Mouse (Mus musculus): ENCODE measurements at regions not wholly inside any gene's neighbourhood (a gene's known extent, or its start where the extent isn't known, plus 50 kb on each side); places are given as distances from the start of the nearest gene placed in this dataset.

DNA sequence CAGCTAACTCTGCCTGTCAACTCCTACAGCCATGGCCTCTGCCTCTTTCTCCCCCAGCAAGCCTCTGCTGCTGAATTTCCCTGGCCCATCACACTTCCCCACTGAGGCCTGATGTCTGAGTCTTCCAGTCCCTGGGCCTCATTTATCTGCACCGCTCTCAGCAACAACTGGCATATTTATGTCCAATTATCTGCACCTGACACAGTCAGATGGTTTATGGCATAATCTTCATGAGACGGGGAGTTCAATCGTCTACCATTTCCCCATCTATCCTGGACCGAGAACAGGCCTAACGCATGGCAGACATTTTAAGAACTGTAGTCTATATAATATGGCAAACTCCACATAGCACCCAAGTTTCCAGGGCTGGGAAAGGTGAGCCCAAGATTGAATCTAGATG lies 1512.8 kb upstream of the Gm6569 start:
- no peak for ATAC-seq (ENCODE audit: low TSS enrichment)

- ATAC-seq (ENCODE audit: low TSS enrichment): no peak
These were observed 1512.2 kb upstream of the Gm6569 start for GRCm38 (mm10) chr15:72322127-72322526.

- no peak for ATAC-seq (ENCODE audit: low TSS enrichment)
These were observed 1511.2 kb upstream of the Gm6569 start for GRCm38 (mm10) chr15:72323158-72323557.

- ATAC-seq (ENCODE audit: low TSS enrichment): no peak
These were observed 1503.1 kb upstream of the Gm6569 start for GRCm38 (mm10) chr15:72331262-72331661.

GRCm38 (mm10) chr15:72334497-72334896 lies 1499.9 kb upstream of the Gm6569 start:
- ATAC-seq (ENCODE audit: low TSS enrichment): peak; percentile 69

DNA sequence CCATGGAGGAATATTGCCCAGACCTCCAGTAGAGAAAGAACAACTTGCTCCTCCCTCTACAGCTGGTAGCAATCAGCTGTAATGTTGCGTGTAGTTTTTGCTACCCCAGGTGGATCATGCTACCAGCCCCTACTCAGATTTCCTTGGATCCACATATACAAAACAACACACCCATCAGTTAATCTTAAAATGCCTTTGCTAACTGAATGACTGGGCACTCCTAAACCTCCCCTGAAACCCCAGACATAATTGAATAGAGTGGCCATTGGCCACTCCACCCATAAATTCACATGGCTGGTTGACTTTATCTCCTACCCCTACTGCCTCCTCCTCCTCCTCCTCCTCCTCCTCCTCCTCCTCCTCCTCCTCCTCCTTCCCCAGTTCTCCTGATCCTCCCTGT lies 1494.7 kb upstream of the Gm6569 start:
- ATAC-seq (ENCODE audit: low TSS enrichment): no peak

DNA sequence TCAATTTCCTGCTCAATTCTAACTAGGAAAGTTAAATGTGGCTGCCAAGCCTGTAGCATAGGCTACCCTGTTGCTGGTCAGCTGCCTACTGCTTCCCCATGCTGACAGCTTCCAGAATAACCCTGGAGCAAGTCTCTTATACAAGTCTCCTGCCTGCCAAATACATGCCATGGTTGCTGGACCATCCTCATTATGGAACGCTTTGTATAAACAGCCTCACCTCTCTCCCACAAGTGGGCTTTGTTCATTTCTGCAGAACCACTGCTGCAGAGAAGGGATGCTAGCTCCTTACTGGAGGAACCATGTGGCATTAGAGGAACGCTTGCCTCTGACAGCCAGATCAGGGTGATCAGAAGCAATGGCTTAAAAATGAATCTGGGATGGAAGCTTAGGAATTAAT lies 1492.4 kb upstream of the Gm6569 start:
- peak; percentile 16; the same call in 1 of the 2 replicates for ATAC-seq (ENCODE audit: low TSS enrichment)

- ATAC-seq (ENCODE audit: low TSS enrichment): peak; percentile 65
These were observed 1491.9 kb upstream of the Gm6569 start for GRCm38 (mm10) chr15:72342504-72342903.

DNA sequence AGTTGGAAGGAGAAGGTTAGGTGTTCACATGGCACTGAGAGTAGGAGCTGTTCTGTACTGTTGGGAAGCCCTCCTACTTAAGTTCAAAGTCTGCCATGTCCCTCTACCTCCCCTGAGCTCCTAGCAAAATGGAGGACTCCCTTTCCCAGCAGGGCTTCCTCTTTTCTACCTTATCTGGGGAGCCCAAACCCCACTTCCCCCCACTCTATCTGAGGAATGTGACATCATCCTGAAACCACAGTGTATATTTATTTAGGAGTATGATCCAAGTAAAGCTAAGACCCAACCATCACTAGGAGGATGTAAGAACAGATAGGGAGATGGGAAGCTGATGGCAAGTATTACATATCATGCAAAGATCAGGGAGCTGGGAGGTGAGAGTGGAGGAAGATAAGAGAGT lies 1490.6 kb upstream of the Gm6569 start:
- ATAC-seq (ENCODE audit: low TSS enrichment): no peak

DNA sequence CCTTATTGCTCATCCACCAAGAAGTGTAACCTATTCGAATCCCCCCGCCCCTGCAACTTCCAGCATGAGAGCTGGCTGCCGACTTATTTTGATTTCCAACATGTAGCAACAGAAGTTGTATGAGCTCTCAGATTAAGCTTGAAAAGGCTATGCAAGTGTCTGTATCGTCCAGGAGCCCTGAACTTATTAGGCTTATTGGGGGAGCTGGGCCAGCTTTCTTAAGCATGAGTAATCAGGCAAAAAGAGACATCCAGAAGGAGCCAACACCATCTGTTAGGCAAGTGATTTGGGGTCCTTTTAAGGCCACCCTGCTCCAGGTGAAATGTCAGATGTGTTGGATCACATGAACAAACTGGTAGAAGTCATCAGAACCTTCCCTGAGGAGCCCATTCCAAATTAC lies 1481.0 kb upstream of the Gm6569 start:
- no peak for ATAC-seq (ENCODE audit: low TSS enrichment)

DNA sequence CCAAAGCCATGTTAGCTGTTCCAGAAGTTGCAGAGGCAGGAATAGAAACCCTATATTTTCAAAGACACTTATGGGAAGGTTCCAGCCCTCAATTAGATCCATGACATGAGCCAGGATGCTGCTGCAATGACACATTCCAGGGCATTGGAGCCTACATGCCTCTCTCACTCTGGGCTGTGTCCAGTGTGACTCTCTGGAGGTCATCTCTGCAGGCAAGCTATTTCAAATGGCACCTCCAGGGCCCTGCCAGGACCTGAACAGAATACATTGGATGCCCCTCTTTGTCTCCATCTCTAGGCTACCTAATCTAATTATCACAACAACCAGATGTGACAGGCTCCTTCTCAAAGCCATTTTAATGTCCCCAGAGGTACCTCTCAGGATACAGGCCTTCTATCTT lies 1478.7 kb upstream of the Gm6569 start:
- no peak for ATAC-seq (ENCODE audit: low TSS enrichment)

DNA sequence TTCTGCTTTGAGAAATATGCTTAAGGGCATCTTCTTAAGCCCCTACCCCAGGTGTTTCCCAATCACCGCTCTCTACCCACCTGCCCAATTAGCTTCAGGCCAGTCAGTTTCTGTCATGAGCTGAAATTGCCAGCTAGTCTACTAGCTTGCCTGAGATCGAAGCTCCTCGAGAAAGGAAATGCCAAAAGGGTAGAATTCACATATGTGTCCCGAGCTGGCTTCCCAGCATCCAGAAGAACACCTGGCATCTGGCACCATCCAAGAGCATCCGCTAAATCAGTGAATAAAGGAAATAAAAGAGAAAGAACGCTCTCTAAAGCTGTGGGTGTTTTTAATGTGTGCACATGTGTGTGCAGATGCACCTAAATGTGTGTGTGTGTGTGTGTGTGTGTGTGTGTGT lies 1474.7 kb upstream of the Gm6569 start:
- peak; percentile 7; the same call in 1 of the 2 replicates for ATAC-seq (ENCODE audit: low TSS enrichment)

DNA sequence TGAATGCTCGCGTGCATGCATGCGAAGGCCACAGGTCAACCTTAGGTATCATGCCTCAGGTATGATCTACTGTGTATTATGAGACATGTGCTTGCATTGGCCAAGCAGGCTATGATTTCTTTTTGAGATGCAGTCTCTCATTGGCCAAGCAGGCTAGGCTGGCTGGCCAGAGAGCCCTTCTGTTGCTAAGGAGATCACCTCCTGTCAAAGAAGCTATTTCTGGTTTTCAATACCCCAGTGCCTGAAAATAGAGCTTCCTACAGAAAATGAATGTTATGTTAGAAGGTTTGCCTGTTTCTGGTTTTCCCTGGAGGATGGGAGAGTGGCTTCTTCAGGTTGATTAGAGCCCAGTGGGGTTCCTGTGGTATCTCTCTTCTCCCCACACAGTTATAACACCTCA lies 1474.3 kb upstream of the Gm6569 start:
- ATAC-seq (ENCODE audit: low TSS enrichment): peak; percentile 91

GRCm38 (mm10) chr15:72360463-72361030 lies 1473.8 kb upstream of the Gm6569 start:
- ATAC-seq (ENCODE audit: low TSS enrichment): peak; percentile 34

GRCm38 (mm10) chr15:72373041-72373440 lies 1461.3 kb upstream of the Gm6569 start:
- no peak for ATAC-seq (ENCODE audit: low TSS enrichment)

GRCm38 (mm10) chr15:72377201-72377600 lies 1457.2 kb upstream of the Gm6569 start:
- ATAC-seq (ENCODE audit: low TSS enrichment): peak; percentile 94

- ATAC-seq (ENCODE audit: low TSS enrichment): no peak
These were observed 1455.1 kb upstream of the Gm6569 start for GRCm38 (mm10) chr15:72379291-72379690.

DNA sequence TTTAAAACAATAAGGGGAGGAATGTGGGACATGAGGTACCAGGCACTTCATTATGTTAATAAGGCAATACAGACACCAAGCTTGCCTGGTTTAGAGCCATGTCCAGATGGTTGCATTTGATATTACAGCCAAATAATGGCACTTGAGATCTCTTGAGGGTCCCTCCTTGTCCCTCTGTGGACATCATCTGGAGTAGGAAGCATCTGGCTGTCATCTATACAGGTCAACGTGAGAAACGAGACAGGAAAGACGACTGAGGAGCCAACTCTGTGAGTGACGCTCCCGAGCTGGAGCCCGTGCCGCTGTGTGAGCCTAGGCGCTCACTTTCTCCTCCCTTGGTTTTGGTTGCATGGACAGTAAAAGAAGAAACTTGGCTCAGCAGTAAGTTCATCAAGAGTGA lies 1453.2 kb upstream of the Gm6569 start:
- ATAC-seq (ENCODE audit: low TSS enrichment): no peak

DNA sequence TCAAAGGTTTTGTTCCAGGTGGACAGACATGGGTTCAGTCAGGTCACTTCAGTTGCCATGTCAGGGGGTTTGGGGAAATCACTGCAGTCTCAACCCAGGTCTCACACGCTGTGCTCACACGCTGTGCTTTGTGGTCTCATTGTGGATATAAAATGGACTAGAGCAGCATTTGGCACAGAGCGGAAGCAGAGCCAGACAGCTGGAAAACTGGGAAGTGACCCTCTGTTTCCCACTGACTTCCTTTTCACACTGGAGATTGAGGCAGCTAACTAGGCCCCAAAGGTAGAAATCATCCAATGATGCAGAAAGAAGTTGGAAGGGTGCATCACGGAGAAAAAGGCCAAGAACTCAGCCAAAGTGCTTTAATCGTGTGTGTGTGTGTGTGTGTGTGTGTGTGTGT lies 1452.6 kb upstream of the Gm6569 start:
- ATAC-seq (ENCODE audit: low TSS enrichment): no peak

DNA sequence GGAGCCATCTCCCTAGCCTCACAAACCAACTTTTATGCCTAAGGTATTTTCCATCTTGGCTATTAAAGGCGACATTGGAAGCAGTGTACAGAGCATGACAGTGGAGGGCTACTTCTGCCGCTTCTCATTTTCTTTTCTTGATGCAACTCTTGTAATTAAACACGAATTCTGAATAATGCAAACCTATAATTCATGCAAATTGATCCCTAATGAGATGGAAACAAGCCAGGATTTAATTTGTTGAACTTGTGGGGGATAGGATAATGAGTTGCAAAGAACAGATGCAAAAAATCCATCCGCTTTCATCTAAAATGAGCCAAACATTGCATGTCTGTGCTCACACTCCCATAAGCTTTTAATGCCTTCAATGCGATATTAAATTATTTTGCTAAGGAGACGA lies 1451.8 kb upstream of the Gm6569 start:
- no peak for ATAC-seq (ENCODE audit: low TSS enrichment)

DNA sequence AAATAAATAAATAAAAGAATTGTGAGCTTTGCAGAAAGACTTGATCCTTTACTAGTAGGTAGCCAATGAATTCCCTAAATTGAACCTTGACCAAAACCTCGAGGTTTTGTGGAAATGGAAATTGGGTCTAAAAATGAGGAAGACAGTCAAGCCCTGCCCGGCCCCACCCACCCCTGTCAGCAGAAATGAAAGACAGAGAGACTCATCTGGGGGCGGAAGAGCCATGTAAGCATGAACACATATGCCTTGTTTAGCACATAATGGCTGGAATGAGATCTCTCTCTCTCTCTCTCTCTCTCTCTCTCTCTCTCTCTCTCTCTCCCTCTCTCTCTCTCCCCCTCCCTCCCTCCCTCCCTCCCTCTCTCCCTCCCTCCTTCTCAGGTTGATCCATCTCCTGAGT lies 1451.3 kb upstream of the Gm6569 start:
- ATAC-seq (ENCODE audit: low TSS enrichment): no peak

GRCm38 (mm10) chr15:72383470-72383869 lies 1450.9 kb upstream of the Gm6569 start:
- no peak for ATAC-seq (ENCODE audit: low TSS enrichment)

- ATAC-seq (ENCODE audit: low TSS enrichment): no peak
These were observed 1441.1 kb upstream of the Gm6569 start for GRCm38 (mm10) chr15:72393226-72393625.

DNA sequence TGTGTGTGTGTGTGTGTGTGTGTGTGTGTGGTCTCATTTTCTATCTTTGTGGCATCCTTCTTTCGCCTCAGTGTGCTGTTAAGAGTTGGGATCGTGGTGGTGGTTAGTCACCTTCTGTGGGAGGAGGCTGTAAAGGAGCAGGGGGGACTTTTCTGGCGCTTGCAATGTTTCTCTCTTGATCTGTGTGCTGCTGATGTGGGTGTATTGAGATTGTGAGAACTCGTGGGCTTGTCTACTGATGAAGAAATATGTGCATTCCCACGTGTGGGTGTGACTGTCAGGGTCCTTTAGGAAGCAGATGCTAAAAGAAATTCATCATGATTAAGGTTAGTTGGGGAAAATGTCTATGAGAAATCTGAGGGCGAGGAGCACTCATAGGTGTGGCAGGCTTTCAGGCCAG lies 1422.4 kb upstream of the Gm6569 start:
- peak; percentile 95 for ATAC-seq (ENCODE audit: low TSS enrichment)

All from frontal cortex, adult (tissue).